Mouse (Mus musculus) cerebellum, adult 11-12 months (tissue): ENCODE measurements around the gene Rftn1.
A peak's percentile ranks its signal among the peaks of the same experiment; 100 is the strongest.

ENCODE experiments used
- DNase-seq: peaks from one replicate; pipeline ENCODE4 v3.0.0; 2022

Rftn1 gene

GRCm38 (mm10) chr17:50055154-50055756 is 135.2 kb downstream of the Rftn1 start:
- DNase-seq: peak; percentile 23

- DNase-seq: no peak
Measured at GRCm38 (mm10) chr17:50054586-50054985, 135.9 kb downstream of the Rftn1 start.

GRCm38 (mm10) chr17:50053961-50054360 is 136.5 kb downstream of the Rftn1 start:
- DNase-seq: no peak

- no peak for DNase-seq
Measured at GRCm38 (mm10) chr17:50052741-50053468, 137.6 kb downstream of the Rftn1 start.

GRCm38 (mm10) chr17:50050456-50050855 is 140.0 kb downstream of the Rftn1 start:
- no peak for DNase-seq

- DNase-seq: no peak
Measured at GRCm38 (mm10) chr17:50048209-50048608, 142.3 kb downstream of the Rftn1 start.

- peak; percentile 37 for DNase-seq
Measured at GRCm38 (mm10) chr17:50047182-50047581, 143.3 kb downstream of the Rftn1 start.

GRCm38 (mm10) chr17:50040727-50041410 is 149.6 kb downstream of the Rftn1 start:
- no peak for DNase-seq

- no peak for DNase-seq
Measured at GRCm38 (mm10) chr17:50037882-50038665, 152.4 kb downstream of the Rftn1 start.

GRCm38 (mm10) chr17:50037416-50037815 is 153.1 kb downstream of the Rftn1 start:
- no peak for DNase-seq

GRCm38 (mm10) chr17:50036751-50037385 is 153.6 kb downstream of the Rftn1 start:
- DNase-seq: no peak

- DNase-seq: no peak
Measured at GRCm38 (mm10) chr17:50033698-50034097, 156.8 kb downstream of the Rftn1 start.

GRCm38 (mm10) chr17:50031548-50032491 is 158.7 kb downstream of the Rftn1 start:
- DNase-seq: no peak

GRCm38 (mm10) chr17:50025651-50026050 is 164.8 kb downstream of the Rftn1 start:
- DNase-seq: no peak

GRCm38 (mm10) chr17:50025173-50025626 is 165.3 kb downstream of the Rftn1 start:
- no peak for DNase-seq

GRCm38 (mm10) chr17:50021400-50021799 is 169.1 kb downstream of the Rftn1 start:
- DNase-seq: no peak

GRCm38 (mm10) chr17:50020211-50021001 is 170.1 kb downstream of the Rftn1 start:
- peak; percentile 72 for DNase-seq

- DNase-seq: peak; percentile 25
Measured at GRCm38 (mm10) chr17:50019819-50020210, 170.7 kb downstream of the Rftn1 start.

- peak; percentile 28 for DNase-seq
Measured at GRCm38 (mm10) chr17:50019090-50019489, 171.4 kb downstream of the Rftn1 start.

GRCm38 (mm10) chr17:50014708-50015107 is 175.8 kb downstream of the Rftn1 start:
- DNase-seq: no peak
